Mouse (Mus musculus) olfactory bulb, adult 2 months (tissue): ENCODE results near the gene Tenm4. TPM values are rescaled to one million over a fixed set of nuclear protein-coding genes. Genes with fewer than 3 reads are reported as not detected.

ENCODE experiments used
- H3K27ac ChIP-seq: fragments of 200-500 bp; 2 replicates; pipeline ENCODE4 v1.5.1; 2012; ENCODE audit warnings: low read depth, low read length; ENCODE audit not compliant: insufficient read depth
- H3K4me1 ChIP-seq: fragments of 200-500 bp; 2 replicates; pipeline ENCODE4 v1.6.1; 2012; ENCODE audit warnings: low read length; ENCODE audit not compliant: control insufficient read depth, insufficient read depth
- H3K4me3 ChIP-seq: fragments of 200-500 bp; 2 replicates; pipeline ENCODE4 v1.5.1; 2012; ENCODE audit warnings: mild to moderate bottlenecking, low read depth, low read length, moderate library complexity; ENCODE audit not compliant: insufficient read depth
- CTCF ChIP-seq: fragments of 200-500 bp; IDR thresholded peaks from 2 replicates; pipeline ENCODE4 v1.5.1; 2012; ENCODE audit warnings: low read depth, mild to moderate bottlenecking, low read length, moderate library complexity; ENCODE audit not compliant: insufficient read depth
- POLR2A ChIP-seq: fragments of 200-500 bp; IDR thresholded peaks from 2 replicates; pipeline ENCODE4 v1.6.1; 2012; ENCODE audit warnings: mild to moderate bottlenecking, low read depth, low read length, moderate library complexity; ENCODE audit not compliant: insufficient read depth
- WGBS: fragments of 180-500 bp; shearing (Covaris S2); methylation state at CpG from one replicate; pipeline ENCODE4 v1.1.7; 2018; 5-methylcytosine and 5-hydroxymethylcytosine counted together
- polyA plus RNA-seq: library from polyadenylated mRNA; stranded (reverse); fragments of >200 nt; gene quantifications from 2 replicates; pipeline ENCODE4 v1.2.4, GENCODE M21; 2012; ENCODE audit warnings: low replicate concordance; ENCODE audit not compliant: missing spikeins, insufficient read depth, insufficient read length

Tenm4 gene
- polyA plus RNA-seq, 1 experiment: not detected

DNA sequence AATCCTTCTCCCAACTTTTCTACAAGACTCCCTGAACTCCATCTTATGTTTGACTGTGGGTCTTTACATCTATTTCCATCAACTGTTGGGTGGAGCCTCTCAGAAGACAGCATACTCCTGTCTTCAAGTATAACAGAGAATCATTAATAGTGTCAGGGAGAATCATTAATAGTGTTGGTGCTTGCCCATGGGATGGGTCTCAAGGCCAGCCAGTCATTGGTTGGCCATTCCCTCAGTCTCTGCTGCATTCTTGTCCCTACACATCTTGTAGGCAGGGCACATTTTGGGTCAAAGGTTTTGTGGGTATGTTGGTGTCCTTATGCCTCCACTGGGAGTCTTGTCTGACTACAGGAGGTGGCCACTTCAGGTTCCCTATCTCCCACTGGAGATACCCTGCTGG, 91.1 kb downstream of the Tenm4 start:
- TF ChIP-seq CTCF (no peak), POLR2A (no peak)
- H3K4me3 ChIP-seq: no peak overlapping the region

GRCm38 (mm10) chr7:96265941-96266340, 94.9 kb downstream of the Tenm4 start:
- Histone ChIP-seq H3K27ac (no peak overlapping the region), H3K4me1 (peaks cover 3% of the 10 kb centered on the region), H3K4me3 (no peak overlapping the region)
- TF ChIP-seq CTCF: no peak
- TF ChIP-seq POLR2A: no peak
- WGBS: 67% methylated on average over 1 of the region's 1 CpGs

More for the DNA sequence above, 91.1 kb downstream of the Tenm4 start:
- H3K27ac ChIP-seq: no peak overlapping the region
- H3K4me1 ChIP-seq: peaks cover under 1% of the 10 kb centered on the region

GRCm38 (mm10) chr7:96267266-96267665, 96.2 kb downstream of the Tenm4 start:
- H3K4me3 ChIP-seq: no peak overlapping the region
- H3K27ac ChIP-seq: no peak overlapping the region
- peaks cover 3% of the 10 kb centered on the region for H3K4me1 ChIP-seq
- 30% methylated on average over 6 of the region's 6 CpGs for WGBS
- TF ChIP-seq POLR2A (no peak), CTCF (no peak)

- 79% methylated on average over 4 of the region's 4 CpGs for WGBS
- Histone ChIP-seq H3K27ac (no peak overlapping the region), H3K4me3 (no peak overlapping the region), H3K4me1 (peaks cover 3% of the 10 kb centered on the region)
- TF ChIP-seq POLR2A (no peak), CTCF (no peak)
These were observed 99.6 kb downstream of the Tenm4 start for GRCm38 (mm10) chr7:96270684-96271083.

DNA sequence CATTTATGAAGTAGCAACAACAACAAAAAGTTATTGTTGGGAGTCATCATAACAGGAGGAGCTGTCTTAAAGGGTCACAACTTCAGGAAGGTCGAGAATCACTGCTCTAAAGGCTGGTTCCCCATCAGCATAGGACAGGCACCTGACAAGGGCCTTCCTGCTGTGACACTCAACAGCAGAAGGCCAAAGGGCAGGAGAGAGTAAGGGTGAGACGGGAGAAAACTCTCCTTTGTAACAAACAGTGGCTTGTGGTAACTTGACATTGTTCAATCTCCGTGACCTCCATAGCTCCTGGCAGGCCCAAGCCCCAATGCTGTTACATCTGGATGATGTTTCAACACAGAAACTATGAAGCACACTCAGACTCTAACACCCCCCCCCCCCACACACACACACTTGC, 101.0 kb downstream of the Tenm4 start:
- Histone ChIP-seq H3K4me3 (no peak overlapping the region), H3K27ac (no peak overlapping the region), H3K4me1 (peaks cover 5% of the 10 kb centered on the region)
- 87% methylated on average over 3 of the region's 3 CpGs for WGBS
- TF ChIP-seq POLR2A: no peak
- TF ChIP-seq CTCF: no peak

- H3K27ac ChIP-seq: no peak overlapping the region
- no peak overlapping the region for H3K4me3 ChIP-seq
- WGBS: 69% methylated on average over 2 of the region's 2 CpGs
- no peak for TF ChIP-seq CTCF
- no peak for TF ChIP-seq POLR2A
- peaks cover 14% of the 10 kb centered on the region for H3K4me1 ChIP-seq
These were observed 103.4 kb downstream of the Tenm4 start for GRCm38 (mm10) chr7:96274486-96274885.

GRCm38 (mm10) chr7:96277550-96277949, 106.5 kb downstream of the Tenm4 start:
- WGBS: 33% methylated on average over 10 of the region's 10 CpGs
- TF ChIP-seq POLR2A (no peak), CTCF (no peak)

GRCm38 (mm10) chr7:96278378-96278777, 107.3 kb downstream of the Tenm4 start:
- H3K27ac ChIP-seq: peak overlapping the region; percentile 59
- TF ChIP-seq CTCF (no peak), POLR2A (no peak)
- peaks cover 17% of the 10 kb centered on the region for H3K4me1 ChIP-seq
- no peak overlapping the region for H3K4me3 ChIP-seq
- 80% methylated on average over 11 of the region's 11 CpGs for WGBS

More at GRCm38 (mm10) chr7:96277550-96277949, 106.5 kb downstream of the Tenm4 start:
- Histone ChIP-seq H3K4me3 (no peak overlapping the region), H3K4me1 (peaks cover 17% of the 10 kb centered on the region), H3K27ac (0 out of 2 replicates have a peak overlapping the region, but pooled peaks have one; percentile 55)

DNA sequence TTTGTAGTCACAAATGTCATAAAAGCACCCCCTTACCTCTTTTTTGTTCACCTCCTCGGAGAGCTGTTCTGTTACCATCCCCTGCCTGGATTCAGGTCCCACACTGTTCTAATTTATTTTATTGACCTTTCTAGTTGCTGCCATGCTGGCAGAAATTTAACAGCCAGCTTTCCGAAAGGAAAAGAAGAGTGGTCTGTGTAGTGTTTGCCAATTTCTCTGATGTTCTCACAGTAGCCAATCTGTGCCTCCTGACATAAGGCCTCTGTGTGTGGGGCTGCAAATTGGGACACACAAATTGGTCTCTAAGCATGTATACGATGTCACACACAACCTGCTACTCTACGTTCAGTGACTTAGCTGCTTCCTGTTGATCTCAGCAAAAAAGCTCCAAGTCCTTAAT, 109.7 kb downstream of the Tenm4 start:
- WGBS: 54% methylated on average over 4 of the region's 4 CpGs
- no peak overlapping the region for H3K27ac ChIP-seq
- no peak for TF ChIP-seq CTCF
- no peak for TF ChIP-seq POLR2A
- peaks cover 17% of the 10 kb centered on the region for H3K4me1 ChIP-seq
- no peak overlapping the region for H3K4me3 ChIP-seq

DNA sequence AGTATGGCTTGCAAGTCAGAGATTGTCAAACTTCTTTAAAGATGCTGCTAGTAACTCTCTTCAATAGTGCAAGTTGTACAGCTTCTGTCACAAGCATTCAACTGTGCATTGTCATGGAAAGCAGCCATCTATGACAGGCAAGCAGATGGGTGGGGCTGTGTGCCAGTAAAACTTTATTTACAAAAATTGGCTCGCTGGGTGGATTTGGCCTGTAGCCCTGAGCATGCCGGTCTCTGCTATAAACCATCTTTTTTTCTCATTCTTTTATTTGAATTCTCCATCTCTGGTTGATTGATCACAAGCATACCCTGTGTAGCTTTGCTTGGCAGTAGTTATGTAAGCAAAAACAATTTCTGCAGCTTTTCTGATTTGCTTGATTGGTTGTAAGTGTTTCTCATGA, 119.5 kb downstream of the Tenm4 start:
- 46% methylated on average over 2 of the region's 2 CpGs for WGBS
- no peak overlapping the region for H3K27ac ChIP-seq

DNA sequence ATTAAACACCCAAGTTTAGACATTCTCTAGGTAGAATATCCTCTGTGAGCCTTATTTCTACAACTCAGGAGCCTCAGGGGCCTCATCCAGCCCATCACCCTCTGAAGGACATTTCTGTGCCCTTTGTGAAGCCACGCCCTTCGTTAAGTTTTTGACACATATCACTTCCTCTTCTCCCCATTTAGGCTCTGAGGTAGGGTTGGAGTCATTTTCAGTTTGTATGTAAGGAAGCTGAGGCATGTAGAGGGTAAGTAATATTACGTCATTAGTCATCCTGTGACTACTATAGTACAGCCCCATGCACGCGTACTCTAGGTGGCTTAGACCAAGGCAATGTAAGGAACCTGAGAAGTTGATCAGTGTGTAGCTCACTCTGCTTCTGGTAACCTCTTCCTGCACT, 124.9 kb downstream of the Tenm4 start:
- WGBS: 91% methylated on average over 5 of the region's 5 CpGs
- Histone ChIP-seq H3K27ac (no peak overlapping the region), H3K4me1 (peaks cover 3% of the 10 kb centered on the region; the same call in 1 of the 2 replicates), H3K4me3 (no peak overlapping the region)
- TF ChIP-seq CTCF: no peak
- TF ChIP-seq POLR2A: no peak

More for the DNA sequence above, 119.5 kb downstream of the Tenm4 start:
- H3K4me3 ChIP-seq: no peak overlapping the region
- TF ChIP-seq POLR2A: no peak
- no peaks in the 10 kb centered on the region for H3K4me1 ChIP-seq
